Mouse (Mus musculus): ENCODE measurements around the gene Gja5.

GRCm38 (mm10) chr3:96970986-96971385 lies 66.5 kb downstream of the Gja5 start:
- TF ChIP-seq CTCF (IDR thresholded peaks at IDR 0.05; ENCODE audit: control insufficient read depth, insufficient read depth, low read length) (no peak), POLR2A (IDR thresholded peaks at IDR 0.05; ENCODE audit: borderline replicate concordance, control insufficient read depth, low read depth, low read length) (no peak)

Measured in bone marrow, adult 2 months (tissue).